Mouse (Mus musculus) embryonic facial prominence, embryonic 13.5 days (tissue): ENCODE results near the gene Slf2. TPM values are rescaled to one million over a fixed set of nuclear protein-coding genes. Genes with fewer than 3 reads are reported as not detected.

Experiments used
- ATAC-seq: fragments of 200-750 bp; cut with Nextera tagmentation; 2 replicates; pipeline ENCODE4 v1.8.0; 2017; ENCODE audit warnings: low read depth; ENCODE audit not compliant: insufficient number of reproducible peaks, insufficient read depth, low FRiP score, low TSS enrichment
- H3K27ac ChIP-seq: fragments of 300-500 bp; sonication (generic); 2 replicates; pipeline ENCODE4 v1.5.1; 2015; ENCODE audit warnings: moderate library complexity, mild to moderate bottlenecking, inconsistent platforms
- H3K27me3 ChIP-seq: fragments of 300-500 bp; sonication (generic); 2 replicates; pipeline ENCODE4 v1.6.1; 2015; ENCODE audit warnings: mild to moderate bottlenecking, inconsistent platforms
- H3K36me3 ChIP-seq: fragments of 300-500 bp; sonication (generic); 2 replicates; pipeline ENCODE4 v1.6.1; 2015; ENCODE audit warnings: mild to moderate bottlenecking, inconsistent platforms
- H3K4me1 ChIP-seq: fragments of 300-500 bp; sonication (generic); 2 replicates; pipeline ENCODE4 v1.6.1; 2015; ENCODE audit warnings: inconsistent platforms
- H3K4me2 ChIP-seq: fragments of 300-500 bp; sonication (generic); 2 replicates; pipeline ENCODE4 v1.6.1; 2015; ENCODE audit warnings: moderate library complexity, mild to moderate bottlenecking, inconsistent platforms
- H3K4me3 ChIP-seq: fragments of 300-500 bp; sonication (generic); 2 replicates; pipeline ENCODE4 v1.5.1; 2015; ENCODE audit warnings: mild to moderate bottlenecking, inconsistent platforms
- H3K9ac ChIP-seq: fragments of 300-500 bp; sonication (generic); 2 replicates; pipeline ENCODE4 v1.6.1; 2015; ENCODE audit warnings: mild to moderate bottlenecking, inconsistent platforms
- H3K9me3 ChIP-seq: fragments of 300-500 bp; sonication (generic); 2 replicates; pipeline ENCODE4 v1.6.1; 2016; ENCODE audit warnings: inconsistent platforms
- WGBS: fragments of 180-500 bp; shearing (Covaris S2); methylation state at CpG from one replicate; pipeline ENCODE4 v1.1.7; 2015; ENCODE audit warnings: mixed read lengths; 5-methylcytosine and 5-hydroxymethylcytosine counted together
- polyA plus RNA-seq: library from polyadenylated mRNA; unstranded; fragments of >200 nt; fragmentation: Nextera tagmentation; extraction: Ambion mirVana; gene quantifications from 2 replicates; pipeline ENCODE4 v1.2.1, GENCODE M21; 2015

Gene Slf2
- polyA plus RNA-seq, 1 experiment from 2014 or later = 30.2 TPM

- Histone ChIP-seq H3K4me3 (no peak overlapping the region), H3K36me3 (no peaks in the 10 kb centered on the region), H3K9ac (no peak overlapping the region), H3K4me1 (peaks cover 11% of the 10 kb centered on the region), H3K9me3 (no peaks in the 10 kb centered on the region), H3K27me3 (peaks cover 34% of the 10 kb centered on the region), H3K4me2 (no peak overlapping the region), H3K27ac (no peak overlapping the region)
- WGBS = 34% methylated on average over 3 of the region's 3 CpGs
- ATAC-seq = no peak
Observed at GRCm38 (mm10) chr19:44898646-44899045, 32.3 kb upstream of the Slf2 start.

GRCm38 (mm10) chr19:44899104-44899793, 31.7 kb upstream of the Slf2 start:
- 32% methylated on average over 9 of the region's 9 CpGs for WGBS
- no peak overlapping the region for H3K9ac ChIP-seq
- H3K27ac ChIP-seq = no peak overlapping the region
- H3K36me3 ChIP-seq = no peaks in the 10 kb centered on the region
- peaks cover 28% of the 10 kb centered on the region for H3K27me3 ChIP-seq
- no peaks in the 10 kb centered on the region for H3K9me3 ChIP-seq
- ATAC-seq = no peak
- H3K4me2 ChIP-seq = no peak overlapping the region
- peaks cover 9% of the 10 kb centered on the region for H3K4me1 ChIP-seq
- H3K4me3 ChIP-seq = no peak overlapping the region

GRCm38 (mm10) chr19:44899947-44900773, 30.8 kb upstream of the Slf2 start:
- no peak overlapping the region for H3K27ac ChIP-seq
- H3K9ac ChIP-seq = peak overlapping the region; percentile 51; the same call in 1 of the 2 replicates
- H3K36me3 ChIP-seq = no peaks in the 10 kb centered on the region
- WGBS = 37% methylated on average over 22 of the region's 22 CpGs
- H3K4me1 ChIP-seq = peaks cover 9% of the 10 kb centered on the region
- H3K4me2 ChIP-seq = peak overlapping the region; percentile 5; the same call in 1 of the 2 replicates
- H3K27me3 ChIP-seq = peaks cover 25% of the 10 kb centered on the region
- ATAC-seq = no peak
- H3K4me3 ChIP-seq = no peak overlapping the region
- H3K9me3 ChIP-seq = no peaks in the 10 kb centered on the region

GRCm38 (mm10) chr19:44901047-44901446, 29.9 kb upstream of the Slf2 start:
- H3K4me2 ChIP-seq = no peak overlapping the region

GRCm38 (mm10) chr19:44902324-44902723, 28.6 kb upstream of the Slf2 start:
- ATAC-seq = no peak
- H3K36me3 ChIP-seq = no peaks in the 10 kb centered on the region
- peaks cover 15% of the 10 kb centered on the region for H3K4me1 ChIP-seq
- no peaks in the 10 kb centered on the region for H3K9me3 ChIP-seq
- peaks cover 5% of the 10 kb centered on the region for H3K27me3 ChIP-seq
- H3K9ac ChIP-seq = no peak overlapping the region
- H3K4me2 ChIP-seq = no peak overlapping the region
- no peak overlapping the region for H3K4me3 ChIP-seq
- 93% methylated on average over 4 of the region's 4 CpGs for WGBS
- H3K27ac ChIP-seq = no peak overlapping the region

More at GRCm38 (mm10) chr19:44901047-44901446, 29.9 kb upstream of the Slf2 start:
- Histone ChIP-seq H3K4me1 (peaks cover 15% of the 10 kb centered on the region), H3K36me3 (no peaks in the 10 kb centered on the region), H3K27me3 (peaks cover 18% of the 10 kb centered on the region), H3K9me3 (no peaks in the 10 kb centered on the region), H3K27ac (no peak overlapping the region), H3K9ac (no peak overlapping the region), H3K4me3 (no peak overlapping the region)
- WGBS = 54% methylated on average over 3 of the region's 3 CpGs
- no peak for ATAC-seq

GRCm38 (mm10) chr19:44903343-44904000, 27.5 kb upstream of the Slf2 start:
- no peak overlapping the region for H3K9ac ChIP-seq
- H3K36me3 ChIP-seq = no peaks in the 10 kb centered on the region
- H3K27ac ChIP-seq = no peak overlapping the region
- WGBS = 65% methylated on average over 6 of the region's 6 CpGs
- H3K9me3 ChIP-seq = no peaks in the 10 kb centered on the region
- H3K27me3 ChIP-seq = no peaks in the 10 kb centered on the region; the same call in 1 of the 2 replicates
- ATAC-seq = no peak
- peaks cover 21% of the 10 kb centered on the region for H3K4me1 ChIP-seq
- no peak overlapping the region for H3K4me2 ChIP-seq
- H3K4me3 ChIP-seq = no peak overlapping the region

GRCm38 (mm10) chr19:44904141-44904720, 26.7 kb upstream of the Slf2 start:
- H3K4me2 ChIP-seq = no peak overlapping the region
- no peaks in the 10 kb centered on the region for H3K9me3 ChIP-seq
- H3K36me3 ChIP-seq = no peaks in the 10 kb centered on the region
- peaks cover 21% of the 10 kb centered on the region for H3K4me1 ChIP-seq
- no peak overlapping the region for H3K4me3 ChIP-seq
- no peak overlapping the region for H3K9ac ChIP-seq
- no peak for ATAC-seq
- H3K27ac ChIP-seq = no peak overlapping the region
- H3K27me3 ChIP-seq = no peaks in the 10 kb centered on the region; the same call in 1 of the 2 replicates
- WGBS = 23% methylated on average over 6 of the region's 6 CpGs

GRCm38 (mm10) chr19:44905316-44905715, 25.6 kb upstream of the Slf2 start:
- Histone ChIP-seq H3K27ac (no peak overlapping the region), H3K4me1 (peaks cover 17% of the 10 kb centered on the region), H3K9ac (no peak overlapping the region), H3K9me3 (no peaks in the 10 kb centered on the region), H3K36me3 (no peaks in the 10 kb centered on the region), H3K4me2 (no peak overlapping the region), H3K27me3 (no peaks in the 10 kb centered on the region), H3K4me3 (no peak overlapping the region)
- 15% methylated on average over 4 of the region's 4 CpGs for WGBS
- ATAC-seq = no peak

- no peak for ATAC-seq
- WGBS = 46% methylated on average over 15 of the region's 15 CpGs
- Histone ChIP-seq H3K4me2 (no peak overlapping the region), H3K4me3 (no peak overlapping the region), H3K27me3 (no peaks in the 10 kb centered on the region), H3K27ac (no peak overlapping the region), H3K9ac (no peak overlapping the region), H3K36me3 (no peaks in the 10 kb centered on the region), H3K9me3 (no peaks in the 10 kb centered on the region), H3K4me1 (peaks cover 12% of the 10 kb centered on the region)
Observed at GRCm38 (mm10) chr19:44907851-44908690, 22.9 kb upstream of the Slf2 start.

GRCm38 (mm10) chr19:44908836-44909460, 22.0 kb upstream of the Slf2 start:
- Histone ChIP-seq H3K36me3 (no peaks in the 10 kb centered on the region), H3K4me1 (peaks cover 12% of the 10 kb centered on the region), H3K4me2 (no peak overlapping the region), H3K4me3 (no peak overlapping the region), H3K27ac (no peak overlapping the region), H3K27me3 (no peaks in the 10 kb centered on the region), H3K9ac (no peak overlapping the region), H3K9me3 (no peaks in the 10 kb centered on the region)
- WGBS = 65% methylated on average over 11 of the region's 11 CpGs
- ATAC-seq = no peak
